Mouse (Mus musculus): ENCODE results near the gene Cd82. TPM values are rescaled to one million over a fixed set of nuclear protein-coding genes. Genes with fewer than 3 reads are reported as not detected.

The Cd82 gene
- polyA plus RNA-seq, 1 experiment = 433 TPM

DNA sequence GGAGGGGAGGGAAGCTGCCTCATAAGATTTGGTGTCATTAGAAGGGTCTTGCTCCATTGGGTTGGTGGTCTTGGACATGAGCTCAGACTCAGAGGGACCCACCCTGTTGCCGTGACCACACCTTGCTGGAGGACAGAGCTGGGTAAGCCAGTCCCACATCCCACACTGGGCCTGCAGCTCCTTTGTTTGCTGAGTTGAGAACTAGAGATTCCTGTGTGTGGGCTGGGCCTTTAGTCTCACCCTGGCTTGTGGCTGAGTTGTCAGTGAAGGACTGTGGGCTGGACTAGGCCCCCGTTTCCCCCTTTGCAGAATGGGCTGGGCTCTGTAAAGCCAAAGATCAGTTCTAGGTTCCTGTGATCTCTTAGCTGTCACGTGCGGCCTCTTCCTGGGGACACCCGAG lies 15.8 kb upstream of the Cd82 start:
- no peaks in the 10 kb centered on the region for H3K36me3 ChIP-seq (ENCODE audit: control insufficient read depth, insufficient read depth, low read length)
- H3K27ac ChIP-seq (ENCODE audit: insufficient read depth, low read depth, low read length) = no peak overlapping the region
- TF ChIP-seq CTCF (IDR thresholded peaks at IDR 0.05; ENCODE audit: extremely low read depth, insufficient read length, insufficient replicate concordance, low read depth, low read length) (no peak), POLR2A (IDR thresholded peaks at IDR 0.05; ENCODE audit: low read depth, low read length) (no peak)
- H3K4me1 ChIP-seq (ENCODE audit: control insufficient read depth, insufficient read depth, insufficient read length, low read length) = no peaks in the 10 kb centered on the region
- no peak overlapping the region for H3K4me3 ChIP-seq (ENCODE audit: low read depth, low read length)
- WGBS = 52% methylated on average over 5 of the region's 5 CpGs
- no peaks in the 10 kb centered on the region for H3K27me3 ChIP-seq (ENCODE audit: control insufficient read depth, insufficient read depth, low read length)

DNA sequence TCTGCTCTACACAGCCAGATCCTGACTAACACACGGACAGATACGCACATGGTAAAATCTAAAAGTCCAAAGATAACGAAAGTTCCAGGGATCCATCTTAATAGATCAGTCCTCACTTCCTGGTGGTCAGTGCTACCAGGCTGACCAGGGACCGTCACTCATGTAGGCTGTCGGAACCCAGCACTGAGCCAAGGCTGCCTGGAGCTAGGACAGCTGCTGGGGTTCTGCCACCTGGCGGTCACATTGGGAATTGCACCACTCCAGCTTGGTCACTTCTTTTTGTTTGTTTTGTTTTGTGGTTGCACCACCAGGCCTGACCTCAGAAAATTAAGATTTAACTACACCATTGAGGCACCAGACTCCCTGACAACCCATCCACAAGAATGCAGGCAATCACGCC lies 14.6 kb upstream of the Cd82 start:
- no peak overlapping the region for H3K4me3 ChIP-seq (ENCODE audit: low read depth, low read length)
- TF ChIP-seq CTCF (IDR thresholded peaks at IDR 0.05; ENCODE audit: extremely low read depth, insufficient read length, insufficient replicate concordance, low read depth, low read length) = peak; percentile 95
- TF ChIP-seq POLR2A (IDR thresholded peaks at IDR 0.05; ENCODE audit: low read depth, low read length) = no peak
- 47% methylated on average over 7 of the region's 7 CpGs for WGBS

GRCm38 (mm10) chr2:93476487-93476886 lies 13.5 kb upstream of the Cd82 start:
- H3K4me3 ChIP-seq (ENCODE audit: low read depth, low read length) = no peak overlapping the region
- no peaks in the 10 kb centered on the region for H3K4me1 ChIP-seq (ENCODE audit: control insufficient read depth, insufficient read depth, insufficient read length, low read length)
- TF ChIP-seq CTCF (IDR thresholded peaks at IDR 0.05; ENCODE audit: extremely low read depth, insufficient read length, insufficient replicate concordance, low read depth, low read length) (no peak), POLR2A (IDR thresholded peaks at IDR 0.05; ENCODE audit: low read depth, low read length) (no peak)
- no peaks in the 10 kb centered on the region for H3K36me3 ChIP-seq (ENCODE audit: control insufficient read depth, insufficient read depth, low read length)
- WGBS = 80% methylated on average over 7 of the region's 7 CpGs
- no peak overlapping the region for H3K27ac ChIP-seq (ENCODE audit: insufficient read depth, low read depth, low read length)
- H3K27me3 ChIP-seq (ENCODE audit: control insufficient read depth, insufficient read depth, low read length) = no peaks in the 10 kb centered on the region

More for the DNA sequence above, 14.6 kb upstream of the Cd82 start:
- Histone ChIP-seq H3K27ac (ENCODE audit: insufficient read depth, low read depth, low read length) (no peak overlapping the region), H3K36me3 (ENCODE audit: control insufficient read depth, insufficient read depth, low read length) (no peaks in the 10 kb centered on the region), H3K4me1 (ENCODE audit: control insufficient read depth, insufficient read depth, insufficient read length, low read length) (no peaks in the 10 kb centered on the region), H3K27me3 (ENCODE audit: control insufficient read depth, insufficient read depth, low read length) (no peaks in the 10 kb centered on the region)

GRCm38 (mm10) chr2:93475040-93475439 lies 12.1 kb upstream of the Cd82 start:
- H3K27me3 ChIP-seq (ENCODE audit: control insufficient read depth, insufficient read depth, low read length) = no peaks in the 10 kb centered on the region
- no peak overlapping the region for H3K4me3 ChIP-seq (ENCODE audit: low read depth, low read length)
- peaks cover 7% of the 10 kb centered on the region for H3K4me1 ChIP-seq (ENCODE audit: control insufficient read depth, insufficient read depth, insufficient read length, low read length)
- H3K36me3 ChIP-seq (ENCODE audit: control insufficient read depth, insufficient read depth, low read length) = no peaks in the 10 kb centered on the region
- no peak overlapping the region for H3K27ac ChIP-seq (ENCODE audit: insufficient read depth, low read depth, low read length)
- under 1% methylated on average over 11 of the region's 11 CpGs for WGBS
- TF ChIP-seq POLR2A (IDR thresholded peaks at IDR 0.05; ENCODE audit: low read depth, low read length) = no peak
- TF ChIP-seq CTCF (IDR thresholded peaks at IDR 0.05; ENCODE audit: extremely low read depth, insufficient read length, insufficient replicate concordance, low read depth, low read length) = peak; percentile 91

DNA sequence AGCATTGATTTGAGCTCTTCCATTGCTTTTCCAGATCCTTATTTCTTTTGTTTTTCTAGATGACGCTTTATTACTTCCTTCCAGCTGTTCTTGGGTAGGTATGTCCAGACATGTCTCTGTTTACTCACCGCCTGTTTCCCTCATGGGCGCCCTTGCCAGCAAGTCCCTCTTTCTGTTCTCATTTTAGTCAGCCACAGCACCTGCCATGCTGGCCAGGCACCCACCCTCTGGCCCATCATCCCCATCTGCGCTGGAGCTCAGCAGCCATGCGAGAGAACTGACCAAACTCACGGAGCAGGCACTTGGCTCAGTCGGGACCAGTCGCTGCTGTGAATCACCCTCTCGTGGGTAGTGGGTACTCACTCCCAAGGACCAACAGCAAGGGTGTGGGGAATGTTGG lies 11.0 kb upstream of the Cd82 start:
- Histone ChIP-seq H3K36me3 (ENCODE audit: control insufficient read depth, insufficient read depth, low read length) (no peaks in the 10 kb centered on the region), H3K27ac (ENCODE audit: insufficient read depth, low read depth, low read length) (no peak overlapping the region), H3K4me1 (ENCODE audit: control insufficient read depth, insufficient read depth, insufficient read length, low read length) (peaks cover 10% of the 10 kb centered on the region), H3K27me3 (ENCODE audit: control insufficient read depth, insufficient read depth, low read length) (no peaks in the 10 kb centered on the region), H3K4me3 (ENCODE audit: low read depth, low read length) (no peak overlapping the region)
- TF ChIP-seq CTCF (IDR thresholded peaks at IDR 0.05; ENCODE audit: extremely low read depth, insufficient read length, insufficient replicate concordance, low read depth, low read length) = no peak
- no peak for TF ChIP-seq POLR2A (IDR thresholded peaks at IDR 0.05; ENCODE audit: low read depth, low read length)
- WGBS = 67% methylated on average over 9 of the region's 9 CpGs

DNA sequence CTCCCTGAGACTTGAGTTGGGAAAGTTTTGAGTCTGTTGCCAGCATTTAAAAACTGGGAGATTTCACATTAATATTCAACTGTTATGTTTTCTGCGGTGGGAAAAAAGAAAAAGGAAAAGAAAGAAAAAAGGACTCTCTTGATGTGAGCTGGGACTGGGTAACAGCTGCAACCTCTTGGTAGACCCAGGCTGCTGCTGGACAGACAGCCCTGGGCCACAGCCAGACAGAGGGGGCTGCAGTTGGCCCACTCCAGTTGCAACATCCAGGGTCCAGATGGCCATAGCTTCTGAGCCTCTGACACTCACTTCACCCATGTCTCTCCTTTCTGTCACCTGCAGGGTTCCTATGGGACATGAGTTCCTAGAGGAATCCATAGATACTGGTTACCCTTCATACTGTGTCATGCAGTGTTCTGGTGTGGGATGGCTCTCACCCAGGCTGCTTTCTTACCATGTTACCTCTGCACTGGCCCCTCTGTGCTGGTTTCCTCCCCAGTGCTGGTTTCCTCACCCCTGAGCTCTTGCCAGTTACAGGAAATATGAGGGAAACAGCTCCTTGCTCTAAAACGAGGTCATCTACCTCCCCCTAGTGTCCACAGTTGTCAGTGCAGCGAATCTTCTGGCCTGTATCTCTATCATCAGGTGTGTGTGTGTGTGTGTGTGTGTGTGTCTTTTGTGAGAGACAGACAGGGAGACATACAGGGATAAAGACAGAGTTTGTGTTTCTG lies 8.1 kb upstream of the Cd82 start:
- H3K27ac ChIP-seq (ENCODE audit: insufficient read depth, low read depth, low read length) = no peak overlapping the region
- peaks cover 18% of the 10 kb centered on the region for H3K4me1 ChIP-seq (ENCODE audit: control insufficient read depth, insufficient read depth, insufficient read length, low read length)
- no peaks in the 10 kb centered on the region for H3K27me3 ChIP-seq (ENCODE audit: control insufficient read depth, insufficient read depth, low read length)
- WGBS = 10% methylated on average over 3 of the region's 3 CpGs
- H3K36me3 ChIP-seq (ENCODE audit: control insufficient read depth, insufficient read depth, low read length) = no peaks in the 10 kb centered on the region
- TF ChIP-seq CTCF (IDR thresholded peaks at IDR 0.05; ENCODE audit: extremely low read depth, insufficient read length, insufficient replicate concordance, low read depth, low read length) (peak; percentile 60; the same call in 1 of the 2 replicates), POLR2A (IDR thresholded peaks at IDR 0.05; ENCODE audit: low read depth, low read length) (no peak)
- 0 out of 2 replicates have a peak overlapping the region, but pooled peaks have one; percentile 60 for H3K4me3 ChIP-seq (ENCODE audit: low read depth, low read length)

DNA sequence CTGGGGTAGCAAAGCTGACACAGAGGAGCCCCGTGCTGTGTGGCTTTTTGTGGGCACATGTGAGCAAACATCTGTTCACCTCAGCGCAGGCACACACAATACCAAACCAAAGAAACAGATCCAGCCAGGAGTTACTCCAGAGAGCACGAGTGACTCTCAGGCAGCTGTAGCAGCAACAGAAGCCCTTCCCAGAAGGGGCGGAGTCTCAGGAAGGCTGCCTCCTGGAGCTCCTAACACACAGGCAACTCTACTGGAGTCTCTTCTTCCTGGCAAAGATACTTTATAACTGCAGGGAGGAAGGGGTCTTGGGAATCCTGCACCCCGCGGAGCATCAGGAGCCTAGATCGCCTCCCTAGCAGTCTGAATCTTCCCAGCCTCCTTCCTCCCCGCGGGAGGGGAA lies 7.2 kb upstream of the Cd82 start:
- peak overlapping the region; percentile 60 for H3K4me3 ChIP-seq (ENCODE audit: low read depth, low read length)
- H3K4me1 ChIP-seq (ENCODE audit: control insufficient read depth, insufficient read depth, insufficient read length, low read length) = peaks cover 21% of the 10 kb centered on the region
- no peak overlapping the region for H3K27ac ChIP-seq (ENCODE audit: insufficient read depth, low read depth, low read length)
- H3K27me3 ChIP-seq (ENCODE audit: control insufficient read depth, insufficient read depth, low read length) = no peaks in the 10 kb centered on the region
- no peaks in the 10 kb centered on the region for H3K36me3 ChIP-seq (ENCODE audit: control insufficient read depth, insufficient read depth, low read length)
- WGBS = 1% methylated on average over 9 of the region's 9 CpGs
- TF ChIP-seq CTCF (IDR thresholded peaks at IDR 0.05; ENCODE audit: extremely low read depth, insufficient read length, insufficient replicate concordance, low read depth, low read length) (no peak), POLR2A (IDR thresholded peaks at IDR 0.05; ENCODE audit: low read depth, low read length) (no peak)
